11 mouse cellular contexts compared by ENCODE assay signal in the genomic region with DNA sequence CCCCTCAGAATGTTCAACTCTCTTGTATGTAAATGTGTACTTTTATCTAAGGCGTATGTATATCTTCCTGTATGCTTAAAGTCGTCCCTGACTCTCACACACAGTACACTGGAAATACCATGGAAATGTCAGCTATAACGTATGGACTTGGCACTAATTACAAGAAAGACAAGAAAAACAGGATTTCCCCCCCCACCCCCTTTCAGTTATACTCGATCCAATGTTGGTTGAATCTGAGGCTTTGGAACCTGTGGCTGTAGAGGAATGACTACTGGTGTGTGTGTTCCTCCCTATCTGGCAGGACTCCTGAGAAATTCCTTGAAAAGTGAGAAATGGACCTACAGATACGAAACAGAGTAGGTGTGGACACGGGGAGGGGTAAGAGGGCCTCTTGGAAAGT. TPM values are rescaled to one million over a fixed set of nuclear protein-coding genes. Genes with fewer than 3 reads are reported as not detected.
A peak's percentile ranks its signal among the peaks of the same experiment; 100 is the strongest.
DNase-seq lines count a peak whose midpoint lies in the region; ATAC-seq and TF ChIP-seq lines count a peak whose summit lies in the region.
"Had no signal": no experiment of that assay in that cellular context is flagged by ENCODE, and none has a peak within 500 bp of the region (broad histone marks: within the 10 kb centered on the region; RNA-seq: fewer than 3 reads in every experiment).

No protein-coding gene starts in this region.

- intact Hi-C loops in heart, adult 2 months (cut with DNase I), result no loop called here

- TF ChIP-seq EP300 in heart, adult 2 months (IDR thresholded peaks at IDR 0.05; ENCODE audit: insufficient read depth, low read depth, low read length), result no peak

- H3K36me3 ChIP-seq in heart, embryonic 15.5 days, result no peaks in the 10 kb centered on the region
- H3K36me3 ChIP-seq in heart, adult 2 months (ENCODE audit: control insufficient read depth, insufficient read depth, low read length), result peaks cover 2% of the 10 kb centered on the region; the same call in 1 of the 2 replicates
- no peaks in the 10 kb centered on the region for H3K36me3 ChIP-seq in neural tube, embryonic 13.5 days
- H3K36me3 ChIP-seq in intestine, postnatal 0 days (ENCODE audit: control insufficient read depth, insufficient read depth), result no peaks in the 10 kb centered on the region

- 62% methylated on average over 6 of the region's 6 CpGs for WGBS in heart, embryonic 15.5 days
- WGBS in heart, adult 2 months, result 76% methylated on average over 6 of the region's 6 CpGs
- 85% methylated on average over 6 of the region's 6 CpGs for WGBS in neural tube, embryonic 13.5 days
- WGBS in intestine, postnatal 0 days, result 42% methylated on average over 6 of the region's 6 CpGs

- H3K4me1 ChIP-seq in heart, embryonic 15.5 days (replicated peaks), result peaks cover 40% of the 10 kb centered on the region
- H3K4me1 ChIP-seq in heart, adult 2 months (ENCODE audit: control insufficient read depth, insufficient read depth, low read length), result peaks cover 17% of the 10 kb centered on the region
- H3K4me1 ChIP-seq in neural tube, embryonic 13.5 days (replicated peaks), result peaks cover 15% of the 10 kb centered on the region
- 0 out of 2 replicates have a peak, but pooled peaks cover 17% of the 10 kb centered on the region for H3K4me1 ChIP-seq in intestine, postnatal 0 days (replicated peaks; ENCODE audit: control insufficient read depth, insufficient read depth, low read length)

- no peaks in the 10 kb centered on the region for H3K9me3 ChIP-seq in heart, embryonic 15.5 days (replicated peaks)
- no peaks in the 10 kb centered on the region for H3K9me3 ChIP-seq in neural tube, embryonic 13.5 days
- H3K9me3 ChIP-seq in intestine, postnatal 0 days (ENCODE audit: control insufficient read depth), result no peaks in the 10 kb centered on the region

- no peaks in the 10 kb centered on the region for H3K27me3 ChIP-seq in heart, embryonic 15.5 days
- no peaks in the 10 kb centered on the region for H3K27me3 ChIP-seq in heart, adult 2 months (ENCODE audit: control insufficient read depth, insufficient read depth, low read length)
- no peaks in the 10 kb centered on the region for H3K27me3 ChIP-seq in neural tube, embryonic 13.5 days
- no peaks in the 10 kb centered on the region for H3K27me3 ChIP-seq in intestine, postnatal 0 days (replicated peaks; ENCODE audit: control insufficient read depth, insufficient read depth, low read length)

- TF ChIP-seq POLR2A in heart, adult 2 months (IDR thresholded peaks at IDR 0.05; ENCODE audit: insufficient read depth, low read depth, low read length), result no peak

- no peak overlapping the region for H3K4me3 ChIP-seq in heart, embryonic 15.5 days
- no peak overlapping the region for H3K4me3 ChIP-seq in heart, adult 2 months
- no peak overlapping the region for H3K4me3 ChIP-seq in neural tube, embryonic 13.5 days
- H3K4me3 ChIP-seq in intestine, postnatal 0 days (ENCODE audit: low read depth, low read length), result no peak overlapping the region
- H3K4me3 ChIP-seq: erythroblast, embryonic 14.5 days had no signal

- H3K9ac ChIP-seq in heart, embryonic 15.5 days, result no peak overlapping the region
- H3K9ac ChIP-seq in heart, adult 2 months (ENCODE audit: low read depth, low read length), result no peak overlapping the region
- no peak overlapping the region for H3K9ac ChIP-seq in neural tube, embryonic 13.5 days
- H3K9ac ChIP-seq in intestine, postnatal 0 days (ENCODE audit: low read depth, low read length), result no peak overlapping the region

- TF ChIP-seq CTCF in heart, adult 2 months (IDR thresholded peaks at IDR 0.05), result no peak
- TF ChIP-seq CTCF in intestine, postnatal 0 days (IDR thresholded peaks at IDR 0.05; ENCODE audit: low read depth), result no peak

- no peak overlapping the region for H3K4me2 ChIP-seq in heart, embryonic 15.5 days
- H3K4me2 ChIP-seq in neural tube, embryonic 13.5 days, result no peak overlapping the region
- no peak overlapping the region for H3K4me2 ChIP-seq in intestine, postnatal 0 days (replicated peaks; ENCODE audit: low read depth)

- H3K79me2 ChIP-seq in heart, adult 2 months (replicated peaks; ENCODE audit: control insufficient read depth, insufficient read depth, low read length), result no peaks in the 10 kb centered on the region

- H3K27ac ChIP-seq in heart, embryonic 15.5 days, result peak overlapping the region; percentile 92
- no peak overlapping the region; the same call in 1 of the 2 replicates for H3K27ac ChIP-seq in heart, adult 2 months
- H3K27ac ChIP-seq in neural tube, embryonic 13.5 days (replicated peaks), result 0 out of 2 replicates have a peak overlapping the region, but pooled peaks have one; percentile 61
- no peak overlapping the region for H3K27ac ChIP-seq in intestine, postnatal 0 days (ENCODE audit: low read depth, low read length)

- no peak for DNase-seq in heart, adult 2 months
- DNase-seq in neural tube, embryonic 10.5 days (ENCODE audit: extremely low spot score, low spot score), result no peak
- DNase-seq in c-Kit-positive CD71-positive TER-119-positive erythroid progenitor cells, embryonic 14.5 days (ENCODE audit: low spot score), result no peak
- DNase-seq in right cerebral cortex, postnatal 36 days (ENCODE audit: low spot score in 2 of 2), result no peak
- DNase-seq: cerebellum, postnatal 14 days; gastrocnemius, postnatal 25 days; right cerebral cortex, postnatal 25 days had no signal

- no peak for ATAC-seq in heart, embryonic 15.5 days (replicated peaks; ENCODE audit: insufficient number of reproducible peaks, insufficient read depth, low FRiP score, low read depth)
- ATAC-seq in neural tube, embryonic 13.5 days (ENCODE audit: low read depth), result no peak
- ATAC-seq in intestine, postnatal 0 days, result 0 out of 2 replicates have a peak, but pooled peaks have one; percentile 20

RNA-seq across cellular contexts. Expression of a gene that starts 13.2 kb away (rescaled TPM):
- 2.1 and 6.9 TPM in 2 replicates for polyA plus RNA-seq in heart, embryonic 15.5 days (2015; fragmentation: Nextera tagmentation; extraction: Ambion mirVana)
- 1 to 10 TPM in 1 of 2 experiments, under 1 TPM in 1; 0.94 to 2.7 TPM for total RNA-seq in heart, adult 2 months (2021)
- 1.9 and 2.2 TPM in 2 replicates for polyA plus RNA-seq in heart, adult 2 months (2012; rRNA removed)
- 4.4 and 4.5 TPM in 2 replicates for polyA plus RNA-seq in neural tube, embryonic 13.5 days (2015; fragmentation: Nextera tagmentation; extraction: Ambion mirVana)
- polyA plus RNA-seq in intestine, postnatal 0 days (2015; fragmentation: Nextera tagmentation; extraction: Ambion mirVana), result 2.5 and 3.2 TPM in 2 replicates
- polyA plus RNA-seq: erythroblast, embryonic 14.5 days had no signal

RNA-seq across cellular contexts. Expression of a gene that starts 19.2 kb away (rescaled TPM):
- polyA plus RNA-seq in heart, embryonic 15.5 days (2015; fragmentation: Nextera tagmentation; extraction: Ambion mirVana), result 4.7 and 9.0 TPM in 2 replicates
- total RNA-seq in heart, adult 2 months (2021), result 10 to 100 TPM; 11.4 to 11.9 TPM
- 9.2 and 11.1 TPM in 2 replicates for polyA plus RNA-seq in heart, adult 2 months (2012; rRNA removed)
- 0.50 and 0.74 TPM in 2 replicates for polyA plus RNA-seq in neural tube, embryonic 13.5 days (2015; fragmentation: Nextera tagmentation; extraction: Ambion mirVana)
- 1.7 and 2.5 TPM in 2 replicates for polyA plus RNA-seq in intestine, postnatal 0 days (2015; fragmentation: Nextera tagmentation; extraction: Ambion mirVana)
- polyA plus RNA-seq: erythroblast, embryonic 14.5 days had no signal

RNA-seq across cellular contexts. Expression of a gene that starts 20.4 kb away (rescaled TPM):
- polyA plus RNA-seq in heart, embryonic 15.5 days (2015; fragmentation: Nextera tagmentation; extraction: Ambion mirVana), result 10.7 and 11.9 TPM in 2 replicates
- total RNA-seq in heart, adult 2 months (2021), result 1 to 10 TPM; 3.3 to 3.5 TPM
- polyA plus RNA-seq in heart, adult 2 months (2012; rRNA removed), result 2.7 and 5.1 TPM in 2 replicates
- polyA plus RNA-seq in neural tube, embryonic 13.5 days (2015; fragmentation: Nextera tagmentation; extraction: Ambion mirVana), result 13.3 and 15.8 TPM in 2 replicates
- 7.2 and 8.0 TPM in 2 replicates for polyA plus RNA-seq in intestine, postnatal 0 days (2015; fragmentation: Nextera tagmentation; extraction: Ambion mirVana)
- polyA plus RNA-seq: erythroblast, embryonic 14.5 days had no signal

RNA-seq across cellular contexts. Expression of a gene that starts 35.3 kb away (rescaled TPM):
- 4.8 and 8.3 TPM in 2 replicates for polyA plus RNA-seq in heart, embryonic 15.5 days (2015; fragmentation: Nextera tagmentation; extraction: Ambion mirVana)
- total RNA-seq in heart, adult 2 months (2021), result 1 to 10 TPM; 1.9 to 2.1 TPM
- 2.5 and 3.6 TPM in 2 replicates for polyA plus RNA-seq in heart, adult 2 months (2012; rRNA removed)
- 0.91 and 1.2 TPM in 2 replicates for polyA plus RNA-seq in neural tube, embryonic 13.5 days (2015; fragmentation: Nextera tagmentation; extraction: Ambion mirVana)
- polyA plus RNA-seq in intestine, postnatal 0 days (2015; fragmentation: Nextera tagmentation; extraction: Ambion mirVana), result 47.8 and 48.3 TPM in 2 replicates
- polyA plus RNA-seq: erythroblast, embryonic 14.5 days had no signal

RNA-seq across cellular contexts. Expression of a gene that starts 58.2 kb away (rescaled TPM):
- polyA plus RNA-seq in heart, embryonic 15.5 days (2015; fragmentation: Nextera tagmentation; extraction: Ambion mirVana), result 3.8 and 4.9 TPM in 2 replicates
- total RNA-seq in heart, adult 2 months (2021), result 10 to 100 TPM in 1 of 2 experiments, 1 to 10 TPM in 1; 7.8 to 10.2 TPM
- polyA plus RNA-seq in heart, adult 2 months (2012; rRNA removed), result 7.3 and 17.5 TPM in 2 replicates
- 6.4 and 8.9 TPM in 2 replicates for polyA plus RNA-seq in neural tube, embryonic 13.5 days (2015; fragmentation: Nextera tagmentation; extraction: Ambion mirVana)
- 1.7 and 1.8 TPM in 2 replicates for polyA plus RNA-seq in intestine, postnatal 0 days (2015; fragmentation: Nextera tagmentation; extraction: Ambion mirVana)

Comparison
In these comparisons a context has a peak if more than half of its experiments do, and no peak if none do; other contexts are left out.
1. H3K27ac ChIP-seq: peak in heart, embryonic 15.5 days (single experiment) and neural tube, embryonic 13.5 days (single experiment); none in heart, adult 2 months (single experiment) and intestine, postnatal 0 days (single experiment).